Mouse (Mus musculus): ENCODE measurements around the gene Olfr149.
"Not testable (repeated sequence)": the region's sequence is repeated elsewhere in the genome, so short reads cannot be mapped to it uniquely, and the experiment has no call there.

The Olfr149 gene

DNA sequence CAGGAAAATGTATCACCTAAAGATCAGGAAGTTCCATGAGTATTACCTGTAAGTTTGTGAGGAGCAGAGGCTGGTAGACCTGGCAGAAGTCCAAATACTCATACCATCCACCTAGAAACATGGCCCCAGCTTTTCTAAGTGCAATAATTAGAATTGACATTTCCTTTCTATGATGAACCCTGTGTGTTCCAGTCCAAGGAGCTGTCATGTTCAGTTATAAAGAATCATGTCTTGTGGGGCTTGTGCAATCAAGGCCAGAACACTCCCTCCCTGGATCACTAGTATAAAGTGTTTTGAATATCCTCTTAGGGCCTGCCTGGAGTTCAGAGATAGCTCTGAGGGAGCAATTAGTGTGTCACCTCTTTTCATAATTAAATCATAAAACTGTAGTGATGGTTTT lies at the start of gene Olfr149:
Olfr149 (minus strand) TSS at position 101 of the 400 bp plus-strand sequence.
- DNase-seq (ENCODE audit: low read depth), result no peak

DNA sequence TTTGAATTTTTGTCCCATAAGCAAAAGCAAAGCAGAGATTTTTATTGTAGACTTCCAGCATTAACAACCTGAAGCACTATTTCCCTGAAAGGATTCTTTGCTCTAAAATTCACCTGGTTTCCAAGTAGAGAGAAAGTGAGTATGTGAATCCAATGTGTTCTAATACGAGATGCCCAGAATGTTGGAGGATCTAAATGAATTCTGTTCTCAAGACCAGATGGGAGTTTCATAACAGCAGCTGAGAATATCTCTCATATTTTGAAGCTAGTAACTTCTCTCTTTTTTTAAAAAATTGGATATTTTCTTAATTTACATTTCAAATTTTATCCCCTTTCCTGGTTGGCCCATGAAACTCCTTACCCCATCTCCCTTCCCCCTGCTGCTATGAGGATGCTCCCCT lies 39.5 kb upstream of the Olfr149 start:
- no peak for DNase-seq (ENCODE audit: low read depth)

DNA sequence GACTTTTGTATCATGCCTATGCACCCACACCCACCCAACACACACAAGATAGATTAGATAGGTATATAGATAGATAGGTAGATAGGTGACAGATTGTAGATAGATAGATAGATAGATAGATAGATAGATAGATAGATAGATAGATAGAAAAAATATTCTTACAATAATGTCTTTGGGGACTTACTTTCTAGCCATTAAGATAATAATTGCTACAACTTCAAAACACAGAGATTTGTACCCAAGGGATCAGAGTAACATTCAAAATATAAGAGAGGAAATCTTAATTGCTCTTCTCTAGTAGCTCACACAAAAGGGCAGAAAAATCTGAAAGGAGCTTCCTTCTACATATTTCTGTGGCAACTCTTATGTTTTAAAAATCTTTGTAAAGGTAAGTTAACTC lies 39.0 kb upstream of the Olfr149 start, which contains the start of gene Olfr967:
Olfr967 (plus strand) TSS at position 301 of the 400 bp plus-strand sequence.
- DNase-seq (ENCODE audit: low read depth), result no peak

DNA sequence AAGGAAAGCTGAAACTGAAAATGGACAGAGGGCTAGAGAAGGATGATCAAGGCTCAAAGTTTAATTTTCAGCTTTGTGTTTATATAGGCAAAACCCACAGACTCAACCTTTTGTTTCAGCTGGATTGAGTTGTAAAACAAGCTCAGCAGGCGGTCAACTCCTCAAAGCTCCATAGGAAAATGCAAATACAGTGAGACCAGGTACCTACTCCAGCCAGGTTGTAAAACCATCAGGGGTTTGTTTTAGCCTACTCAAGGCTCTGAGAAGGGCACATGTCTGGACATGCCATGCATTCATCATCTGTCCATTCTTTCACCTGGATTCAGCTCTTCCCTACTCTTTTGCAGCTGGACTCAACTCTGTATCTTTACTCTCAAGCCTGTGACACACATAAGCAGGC lies 33.8 kb upstream of the Olfr149 start:
- no peak for DNase-seq (ENCODE audit: low read depth)

DNA sequence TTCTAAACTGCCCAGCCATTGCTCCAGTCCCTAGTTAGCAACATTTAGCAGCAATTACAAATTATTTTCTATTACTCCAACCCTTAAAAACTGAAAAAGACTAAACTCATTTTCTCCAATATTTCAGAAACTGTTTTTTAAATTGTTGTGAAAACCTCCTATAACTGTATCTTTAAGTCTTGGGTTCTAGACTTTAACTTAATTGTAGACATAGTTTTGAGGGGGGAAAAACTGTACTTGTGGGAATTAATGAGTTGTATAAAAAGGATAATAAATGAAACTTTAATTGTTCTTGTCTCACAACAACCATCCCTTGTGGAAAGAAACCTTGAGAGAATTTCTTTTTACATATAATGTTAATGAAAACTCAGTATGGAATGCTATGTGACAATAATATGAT lies 23.8 kb upstream of the Olfr149 start, which contains the start of gene Olfr150:
Olfr150 (plus strand) TSS at position 301 of the 400 bp plus-strand sequence.
- no peak for DNase-seq (ENCODE audit: low read depth)

DNA sequence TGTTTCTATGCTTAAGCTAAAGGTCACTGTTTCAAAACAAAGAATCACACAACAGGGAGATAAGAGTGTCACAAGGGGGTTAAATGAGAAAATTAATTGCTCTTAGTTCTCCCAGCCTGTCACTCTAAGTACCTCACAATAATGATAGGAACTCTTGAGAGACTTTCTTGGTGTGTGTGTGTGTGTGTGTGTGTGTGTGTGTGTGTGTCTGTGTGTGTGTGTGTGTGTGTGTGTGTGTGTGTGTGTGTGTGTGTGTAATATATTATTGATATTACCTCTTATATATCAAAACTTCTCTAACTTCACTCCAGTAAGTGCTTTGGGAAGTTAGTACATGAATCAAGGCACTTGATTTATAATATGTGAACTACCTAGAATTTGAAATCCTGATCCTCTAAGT lies 4.1 kb upstream of the Olfr149 start, which contains the start of gene Olfr965:
Olfr965 (plus strand) TSS at position 301 of the 400 bp plus-strand sequence.
- no peak for DNase-seq (ENCODE audit: low read depth)

DNA sequence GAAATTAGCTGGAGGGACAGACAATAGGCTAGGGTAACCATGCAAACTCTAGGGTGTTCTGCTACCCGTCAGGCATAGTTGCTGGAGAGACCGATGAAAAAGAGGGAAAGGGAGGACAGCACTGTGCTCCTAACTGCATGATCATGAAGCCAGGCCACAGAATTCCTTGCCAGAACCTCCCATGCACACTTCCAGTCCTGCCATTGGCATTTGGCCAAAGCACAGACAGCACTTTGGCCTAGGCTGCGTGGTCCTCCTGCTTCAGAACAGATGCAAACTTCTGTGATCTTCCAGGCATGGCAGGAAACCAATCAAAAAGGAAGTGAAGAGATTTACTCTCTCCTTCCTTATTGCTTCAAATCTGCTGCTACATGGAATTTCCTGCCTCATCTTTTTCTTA lies 2.0 kb upstream of the Olfr149 start:
- DNase-seq (ENCODE audit: low read depth), result no peak

DNA sequence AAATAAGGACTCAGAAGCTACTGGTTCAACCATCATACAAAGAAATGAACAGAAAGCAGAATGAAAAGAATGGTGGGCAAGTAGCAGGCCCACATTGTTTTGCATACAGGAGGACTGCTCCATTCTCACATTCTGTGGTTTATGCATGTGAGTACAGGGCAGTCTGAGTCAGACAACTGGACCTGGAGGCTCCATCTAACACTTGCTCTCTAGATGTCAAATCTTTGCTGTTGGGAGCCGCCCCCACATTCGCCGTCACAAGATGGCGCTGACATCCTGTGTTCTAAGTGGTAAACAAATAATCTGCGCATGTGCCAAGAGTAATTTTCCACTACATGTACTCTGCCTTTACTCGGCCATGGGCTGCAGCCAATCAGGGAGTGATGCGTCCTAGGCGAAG lies 5.8 kb downstream of the Olfr149 start:
- not testable (repeated sequence) for DNase-seq (ENCODE audit: low read depth)

DNA sequence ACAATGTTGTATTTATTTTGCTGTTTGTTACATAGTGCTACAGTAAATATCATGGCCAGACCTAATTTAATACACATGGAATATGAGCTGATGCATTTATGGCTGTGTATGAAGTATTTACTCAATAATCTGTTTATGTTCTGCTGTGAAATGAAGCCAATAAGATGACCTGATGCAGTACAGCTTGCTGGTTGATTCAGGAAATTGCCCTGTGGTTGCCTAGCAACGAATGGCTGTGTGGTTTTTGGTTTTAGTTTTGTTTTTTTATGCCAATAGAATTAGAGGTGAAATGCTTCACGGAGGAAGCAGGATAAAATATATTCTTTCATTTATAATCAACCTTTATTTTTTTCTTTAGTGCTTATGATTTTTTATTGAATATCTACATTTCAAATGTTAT lies 27.6 kb downstream of the Olfr149 start:
- DNase-seq (ENCODE audit: low read depth), result no peak

DNA sequence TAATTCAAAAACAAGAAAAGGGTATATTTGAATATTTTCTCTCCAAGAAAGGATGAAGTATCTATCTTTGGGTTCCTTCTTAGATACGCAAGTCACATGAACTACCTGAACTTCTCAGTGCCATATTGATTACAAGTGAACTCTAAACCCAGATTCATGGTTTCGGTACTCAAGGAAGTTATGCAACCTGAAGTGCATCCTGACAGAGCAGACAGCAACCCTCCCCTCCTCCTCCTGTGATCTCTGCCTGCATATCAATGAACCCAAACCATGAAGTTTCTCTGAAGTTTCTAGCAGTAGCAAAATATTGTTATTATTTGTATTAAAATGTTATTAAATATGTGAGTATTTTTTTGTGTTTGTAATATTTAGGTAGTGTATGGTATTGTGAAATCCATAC lies 28.4 kb downstream of the Olfr149 start:
- DNase-seq (ENCODE audit: low read depth), result no peak

DNA sequence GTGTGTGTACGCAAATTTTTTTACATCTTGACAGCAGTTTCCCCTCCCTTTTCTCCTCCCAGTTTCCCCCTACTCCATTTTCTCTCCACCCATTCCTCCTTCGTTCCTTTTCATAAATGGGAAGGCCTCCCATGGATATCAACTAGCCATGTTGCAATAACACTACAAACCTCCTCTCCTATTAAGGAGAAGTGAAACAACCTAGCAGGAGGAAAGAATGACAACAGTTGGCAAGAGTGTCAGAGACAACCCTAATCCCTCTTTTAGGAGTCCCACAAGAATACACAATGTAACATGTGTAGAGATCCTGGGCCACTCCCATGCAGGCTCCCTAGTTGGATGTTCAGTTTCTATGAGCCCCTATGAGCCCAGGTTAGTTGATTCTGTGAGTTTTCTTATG lies 32.1 kb downstream of the Olfr149 start:
- DNase-seq (ENCODE audit: low read depth), result no peak

DNA sequence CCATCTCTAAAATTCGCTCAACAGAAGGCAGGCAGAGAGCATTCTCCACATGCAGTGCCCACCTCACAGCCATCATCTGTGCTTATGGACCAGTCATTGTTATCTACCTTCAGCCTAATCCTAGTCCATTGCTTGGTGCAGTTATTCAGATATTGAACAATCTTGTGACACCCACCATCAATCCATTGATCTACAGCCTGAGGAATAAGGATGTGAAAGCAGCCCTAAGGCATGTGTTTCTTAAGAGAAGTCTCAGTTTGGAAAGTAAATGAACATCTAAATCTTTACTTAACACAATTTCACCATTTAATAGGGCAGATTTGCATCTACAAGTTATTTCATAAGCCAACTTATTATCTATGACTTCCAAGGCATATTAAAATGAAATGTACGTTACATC lies 37.2 kb downstream of the Olfr149 start:
- DNase-seq (ENCODE audit: low read depth), result no peak

DNA sequence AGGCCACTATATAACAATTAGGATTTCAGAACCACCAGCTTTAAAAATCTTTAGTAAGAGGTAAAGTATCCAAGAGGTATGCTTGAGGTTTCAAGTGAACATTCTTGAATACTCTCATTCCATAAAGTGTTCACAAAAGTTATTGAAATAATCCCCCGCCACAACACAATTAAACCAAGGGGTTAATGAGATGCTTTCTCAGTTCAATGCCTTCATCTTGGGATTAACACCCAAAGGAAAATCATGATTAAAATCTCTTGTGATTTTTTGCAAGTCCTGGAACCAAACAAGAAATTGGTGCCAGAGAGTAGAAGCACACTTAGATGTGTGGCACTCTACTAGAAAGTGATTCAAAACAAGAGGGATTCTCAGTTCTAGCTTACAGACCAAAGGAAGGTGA lies 40.0 kb downstream of the Olfr149 start, which contains the start of gene Olfr963:
Olfr963 (plus strand) TSS at position 301 of the 400 bp plus-strand sequence.
- no peak for DNase-seq (ENCODE audit: low read depth)

DNA sequence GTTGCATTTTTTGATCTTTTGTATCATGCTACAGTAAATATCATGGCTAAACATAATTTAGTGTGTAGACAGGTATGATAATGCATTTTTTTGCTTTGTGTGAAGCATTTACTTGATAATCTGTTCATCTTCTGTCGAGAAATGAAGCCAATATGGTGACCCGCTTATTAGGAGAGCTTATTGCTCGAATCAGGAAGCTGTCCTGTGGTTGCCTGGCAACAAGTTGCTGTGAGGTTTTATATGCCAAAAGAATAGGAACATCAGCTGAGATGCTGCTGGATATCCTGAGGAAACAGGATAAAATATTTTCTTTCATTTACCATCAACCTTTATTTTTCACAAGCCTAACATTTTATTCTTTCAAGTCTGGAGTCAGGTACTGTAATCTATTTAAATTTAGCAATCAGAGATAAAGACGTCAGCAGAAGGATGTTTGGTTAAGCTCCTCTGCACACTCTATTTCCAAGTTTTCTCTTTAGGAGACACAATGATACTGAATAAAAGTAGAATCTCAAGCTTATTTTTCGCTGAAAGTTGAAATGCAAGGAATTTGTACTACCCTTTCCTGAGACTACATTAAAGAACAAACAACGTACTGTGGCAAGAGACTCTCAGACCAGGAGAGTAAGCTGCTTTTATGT lies 52.0 kb downstream of the Olfr149 start:
- DNase-seq (ENCODE audit: low read depth), result no peak

All from fibroblast of lung, adult 2 months (primary cell).